Mouse (Mus musculus): ENCODE data around the gene Mettl23.

DNA sequence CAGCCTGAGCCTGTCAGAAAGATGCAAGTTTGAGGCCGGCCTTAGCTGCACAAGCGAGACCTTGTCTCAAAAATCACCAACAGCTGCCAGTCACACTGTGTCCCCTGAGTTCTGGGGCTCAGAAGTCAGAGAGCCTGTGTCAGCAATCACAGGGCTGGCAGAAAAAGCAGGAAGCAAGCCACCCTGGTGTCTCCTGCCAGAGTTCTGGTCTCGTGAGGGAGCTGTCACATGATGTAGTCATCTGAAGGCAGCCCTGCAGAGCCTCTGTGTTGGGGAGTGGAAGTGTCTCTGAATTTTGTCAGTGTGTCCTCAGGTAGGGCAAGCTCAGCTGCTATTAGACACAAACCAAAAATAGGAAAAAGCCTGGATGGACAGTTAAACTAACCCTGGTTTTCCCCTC lies 25.1 kb downstream of the Mettl23 start:
- TF ChIP-seq EP300 (IDR thresholded peaks at IDR 0.05; ENCODE audit: insufficient read depth, low read depth, low read length) (no peak), CTCF (IDR thresholded peaks at IDR 0.05; ENCODE audit: low read depth, low read length) (no peak), POLR2A (IDR thresholded peaks at IDR 0.05; ENCODE audit: insufficient read depth, low read length) (no peak)
